Mouse (Mus musculus): ENCODE results near the gene Ism1. TPM values are rescaled to one million over a fixed set of nuclear protein-coding genes. Genes with fewer than 3 reads are reported as not detected.

Gene Ism1
- polyA plus RNA-seq, 1 experiment from 2014 or later: 0.56 TPM

Other genes starting within 250 kb of the Ism1 start
- not detected in 2 replicates for gene Sptlc3, start 184.3 kb upstream of the Ism1 start, polyA plus RNA-seq (2014; fragmentation: Nextera tagmentation; extraction: Ambion mirVana)

Data from midbrain, embryonic 11.5 days (tissue).